Mouse (Mus musculus) embryo, embryonic 11.5 days (tissue): ENCODE data around the gene Pwp2.

Experiments
- DNase-seq: peaks from one replicate; pipeline ENCODE4 v3.0.0-alpha.2; 2012; ENCODE audit warnings: low read depth, low spot score

Gene Pwp2

DNA sequence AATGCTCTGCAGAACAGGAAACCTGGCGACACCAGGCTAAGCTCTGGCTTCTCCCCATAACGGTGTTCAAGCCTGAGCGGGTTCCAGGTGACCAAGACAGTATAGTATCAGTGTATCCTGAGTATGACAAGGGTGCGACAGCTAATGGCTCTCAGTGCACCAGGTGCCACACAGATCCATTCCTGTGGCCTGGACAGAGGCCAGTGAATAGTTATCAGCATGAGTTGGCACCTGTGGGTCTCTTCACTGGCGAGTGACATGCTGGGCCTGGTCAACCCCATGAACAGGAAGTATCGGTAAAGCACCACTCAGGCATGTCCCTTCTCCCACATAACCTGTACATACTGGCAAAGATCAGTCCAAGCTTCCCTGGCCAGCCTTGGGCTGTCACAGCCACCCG is 13.9 kb downstream of the Pwp2 start:
- DNase-seq = no peak

- no peak for DNase-seq
Measured at GRCm38 (mm10) chr10:78170445-78170844, 14.5 kb downstream of the Pwp2 start.

GRCm38 (mm10) chr10:78169281-78170042 is 15.5 kb downstream of the Pwp2 start, which contains the start of gene D10Jhu81e:
Gene D10Jhu81e (minus strand): TSS chr10:78169782.
- peak; percentile 97 for DNase-seq

- no peak for DNase-seq
Measured at GRCm38 (mm10) chr10:78168792-78169191, 16.2 kb downstream of the Pwp2 start.

DNA sequence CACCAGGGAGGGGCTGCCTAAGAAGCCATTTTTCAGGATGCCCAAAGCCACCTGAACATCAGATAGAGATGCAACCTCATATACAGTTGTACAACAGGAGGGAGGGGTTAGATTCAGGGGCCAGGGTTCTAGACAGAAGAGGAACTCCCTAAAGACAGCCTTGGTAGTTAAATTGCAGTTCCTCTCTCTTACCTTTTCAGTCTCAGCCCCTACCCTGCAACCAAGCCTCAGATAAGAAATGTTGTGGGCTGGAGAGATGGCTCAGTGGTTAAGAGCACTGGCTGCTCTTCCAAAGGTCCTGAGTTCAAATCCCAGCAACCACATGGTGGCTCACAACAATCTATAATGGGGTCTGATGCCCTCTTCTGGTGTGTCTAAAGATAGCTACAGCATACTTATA is 17.2 kb downstream of the Pwp2 start:
- no peak for DNase-seq

- no peak for DNase-seq
Measured at GRCm38 (mm10) chr10:78167333-78167732, 17.6 kb downstream of the Pwp2 start.

GRCm38 (mm10) chr10:78165256-78166005 is 19.5 kb downstream of the Pwp2 start:
- no peak for DNase-seq

GRCm38 (mm10) chr10:78164786-78165185 is 20.2 kb downstream of the Pwp2 start:
- no peak for DNase-seq

DNA sequence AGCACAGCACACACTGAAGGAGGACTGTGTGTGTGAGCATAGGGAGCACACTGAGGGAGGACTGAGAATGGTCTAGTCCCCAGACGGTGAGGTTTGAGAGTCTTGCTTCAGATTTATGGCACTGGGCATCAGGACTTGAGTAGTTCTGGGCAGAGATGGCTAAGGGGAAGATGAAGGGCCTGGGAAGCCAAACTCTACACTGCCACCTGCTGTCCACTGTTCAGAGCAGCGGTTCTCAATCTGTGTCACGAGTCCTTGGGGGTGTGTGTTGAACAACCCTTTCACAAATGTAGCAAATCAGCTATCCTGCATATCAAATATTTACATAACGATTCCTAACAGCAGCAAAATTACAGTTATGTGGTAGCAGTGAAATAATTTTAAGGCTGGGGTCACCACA is 21.0 kb downstream of the Pwp2 start:
- DNase-seq = peak; percentile 51

GRCm38 (mm10) chr10:78163241-78163640 is 21.7 kb downstream of the Pwp2 start:
- no peak for DNase-seq

- no peak for DNase-seq
Measured at GRCm38 (mm10) chr10:78162646-78163045, 22.3 kb downstream of the Pwp2 start.

DNA sequence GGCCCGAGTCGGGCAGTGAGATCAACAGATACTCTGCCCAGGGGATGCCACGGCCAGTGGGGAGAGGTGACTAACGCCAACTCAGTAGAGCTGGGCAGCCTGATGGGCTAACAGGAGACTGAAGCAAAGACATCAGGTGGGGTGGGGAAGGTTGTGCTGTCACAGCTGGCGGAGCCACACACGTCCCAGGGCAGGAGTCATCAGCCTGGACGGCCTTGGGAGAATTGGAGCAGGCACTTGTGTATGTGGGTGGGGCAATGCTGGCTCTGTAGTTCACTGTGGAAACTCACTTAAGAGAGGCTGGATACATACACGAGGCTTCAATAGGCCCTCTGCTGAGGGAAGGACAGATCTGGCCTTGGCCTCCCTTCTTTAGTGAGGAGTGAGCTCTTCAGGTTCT is 23.9 kb downstream of the Pwp2 start:
- no peak for DNase-seq

DNA sequence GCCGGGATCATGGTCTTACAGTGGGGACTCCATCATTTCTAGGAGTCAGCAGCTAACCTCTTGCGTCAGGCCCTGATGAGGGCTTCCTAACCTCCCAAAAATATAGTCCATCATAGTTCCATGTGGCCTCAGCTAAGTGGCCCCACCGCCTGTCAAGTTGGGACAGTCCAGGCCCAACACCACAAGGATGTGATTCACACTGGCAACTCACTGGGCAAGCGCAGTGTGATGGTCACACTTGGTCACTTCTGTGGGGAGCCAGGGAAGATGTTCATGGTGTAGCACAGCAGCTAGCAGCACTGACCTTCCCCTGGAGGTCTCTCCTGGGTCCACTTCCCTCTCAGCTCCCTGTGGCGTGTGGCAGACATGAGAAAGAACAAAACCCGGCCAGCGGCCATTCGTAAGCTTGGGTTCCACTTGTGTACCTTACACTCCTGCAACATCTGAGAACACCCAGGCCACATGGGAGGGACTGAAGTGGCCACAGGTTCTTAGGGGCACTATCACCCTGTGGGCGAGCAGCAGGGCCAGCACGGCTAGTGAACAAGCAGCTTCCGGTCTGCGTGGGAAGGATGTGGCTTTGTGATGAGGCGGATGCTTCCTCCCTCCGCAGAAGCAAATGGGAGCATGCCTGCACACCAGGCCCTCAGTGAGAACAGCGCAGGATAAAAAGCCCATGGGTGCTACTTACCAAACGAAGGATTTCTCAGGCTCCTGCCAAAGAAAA is 24.4 kb downstream of the Pwp2 start:
- no peak for DNase-seq

- DNase-seq = peak; percentile 77
Measured at GRCm38 (mm10) chr10:78159906-78160305, 25.0 kb downstream of the Pwp2 start.

DNA sequence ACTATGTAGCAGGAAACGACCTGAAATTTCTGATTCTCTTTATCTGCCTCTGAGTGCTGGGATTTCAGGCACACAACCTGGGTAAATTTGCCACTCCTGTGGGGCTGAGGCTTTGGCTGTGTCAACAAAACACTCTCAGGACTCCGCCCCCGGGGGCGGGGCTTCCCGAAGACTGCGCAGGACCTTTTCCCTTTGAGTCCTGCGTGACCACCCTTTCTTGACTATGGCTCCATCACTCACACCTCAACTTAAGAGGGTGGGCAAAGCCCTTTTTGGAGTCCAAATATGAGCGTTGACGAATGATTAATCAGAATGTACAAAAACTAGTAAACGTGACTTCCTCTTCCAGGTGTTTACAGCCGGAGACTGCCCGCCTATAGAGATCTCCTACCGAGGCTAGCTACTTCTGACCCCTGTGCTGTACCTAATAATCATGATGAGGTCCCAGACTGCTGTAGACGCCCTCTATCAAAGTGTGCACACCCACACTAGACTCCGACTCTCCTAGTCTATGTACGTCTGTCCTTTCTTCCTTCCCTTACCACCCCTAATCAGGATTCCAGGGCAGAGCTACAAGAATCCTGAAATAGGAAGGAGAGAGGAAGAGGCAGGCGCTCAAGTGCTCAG is 25.6 kb downstream of the Pwp2 start:
- DNase-seq = no peak

- DNase-seq = no peak
Measured at GRCm38 (mm10) chr10:78158041-78158440, 26.9 kb downstream of the Pwp2 start.

DNA sequence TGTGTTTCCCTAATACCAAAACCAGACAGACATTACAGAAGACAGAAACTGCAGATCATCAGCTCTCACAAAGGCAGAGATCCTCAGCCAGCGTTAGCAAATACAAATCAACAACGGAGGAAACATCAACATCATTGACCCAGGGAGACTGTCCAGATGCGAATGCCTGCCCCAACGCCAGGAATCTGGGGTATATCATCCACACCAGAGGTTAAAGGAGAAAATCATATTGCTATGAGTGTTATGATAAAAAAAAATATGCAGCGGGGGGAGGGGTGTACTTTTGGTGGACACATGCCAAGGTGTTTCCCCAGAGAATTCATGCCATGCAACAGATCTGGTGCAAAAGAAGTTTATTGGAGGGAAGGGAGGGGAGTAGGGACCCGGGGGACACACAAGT is 28.0 kb downstream of the Pwp2 start:
- DNase-seq = no peak

DNA sequence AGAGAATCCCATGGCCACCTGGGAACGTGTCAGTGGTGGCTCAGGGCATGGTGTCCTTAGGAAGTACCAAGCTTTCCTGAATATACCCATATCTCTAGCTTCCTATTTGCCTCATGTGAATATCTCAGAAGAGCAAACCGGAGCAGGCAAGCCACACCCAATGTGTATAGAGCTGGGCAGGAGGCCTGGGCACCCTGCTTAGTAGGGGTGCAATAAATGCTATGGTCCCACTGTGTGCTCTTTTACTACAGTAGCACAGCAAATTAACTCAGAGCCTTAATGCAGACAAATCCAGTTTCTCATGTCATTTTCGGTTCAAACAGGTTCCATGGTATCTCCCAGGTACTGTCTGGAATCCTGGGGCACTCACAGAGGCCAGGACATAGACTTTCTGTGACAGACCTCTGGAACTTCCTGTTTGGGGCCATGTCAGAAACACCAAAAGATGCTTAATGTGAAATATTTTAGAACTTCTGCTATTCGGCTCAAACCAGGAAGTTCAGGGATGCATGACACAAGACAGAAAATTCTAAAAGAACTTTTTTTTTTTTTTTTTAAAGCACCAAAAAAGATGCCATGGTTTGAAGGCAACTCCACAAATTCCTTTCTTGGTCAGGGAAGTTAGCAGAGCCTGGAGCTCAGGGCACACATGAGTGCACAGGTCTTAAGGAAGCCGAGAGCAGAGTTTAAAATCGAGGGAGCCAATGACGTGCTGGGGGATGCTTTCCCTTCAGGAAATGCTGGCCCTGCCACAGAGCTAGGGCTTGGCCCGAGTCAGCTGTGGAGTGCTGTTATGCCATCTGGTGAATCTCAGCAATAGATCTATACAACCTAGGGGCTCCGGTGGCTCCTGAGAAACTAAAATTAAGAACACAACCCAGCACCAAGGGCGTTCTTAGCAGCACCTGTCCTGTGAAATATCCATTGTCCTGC is 35.8 kb downstream of the Pwp2 start:
- DNase-seq = no peak

DNA sequence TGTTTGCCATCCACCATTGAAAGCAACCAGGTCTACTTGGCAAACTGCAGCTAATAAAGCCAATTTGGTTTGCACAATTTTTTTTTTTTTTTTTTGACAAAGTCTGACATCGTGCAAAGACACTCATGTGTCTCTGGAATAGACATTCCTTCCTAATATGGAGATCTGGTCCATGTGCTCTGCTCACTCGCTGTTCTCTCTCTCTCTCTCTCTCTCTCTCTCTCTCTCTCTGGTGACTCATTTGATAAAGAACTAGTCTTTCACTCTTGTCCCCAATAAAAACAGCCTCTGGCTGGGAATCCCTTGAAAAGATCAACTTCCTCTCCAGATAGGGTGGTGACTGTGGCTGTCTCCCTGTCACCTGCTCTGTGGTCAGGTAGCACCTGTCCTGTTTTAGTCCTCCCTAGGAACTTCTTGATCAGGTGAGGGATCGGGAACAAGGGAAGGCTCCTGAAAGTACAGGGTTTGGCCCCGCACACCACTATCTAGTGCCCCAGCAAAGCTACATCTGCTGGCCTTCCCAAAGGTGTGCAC is 37.0 kb downstream of the Pwp2 start:
- no peak for DNase-seq

DNA sequence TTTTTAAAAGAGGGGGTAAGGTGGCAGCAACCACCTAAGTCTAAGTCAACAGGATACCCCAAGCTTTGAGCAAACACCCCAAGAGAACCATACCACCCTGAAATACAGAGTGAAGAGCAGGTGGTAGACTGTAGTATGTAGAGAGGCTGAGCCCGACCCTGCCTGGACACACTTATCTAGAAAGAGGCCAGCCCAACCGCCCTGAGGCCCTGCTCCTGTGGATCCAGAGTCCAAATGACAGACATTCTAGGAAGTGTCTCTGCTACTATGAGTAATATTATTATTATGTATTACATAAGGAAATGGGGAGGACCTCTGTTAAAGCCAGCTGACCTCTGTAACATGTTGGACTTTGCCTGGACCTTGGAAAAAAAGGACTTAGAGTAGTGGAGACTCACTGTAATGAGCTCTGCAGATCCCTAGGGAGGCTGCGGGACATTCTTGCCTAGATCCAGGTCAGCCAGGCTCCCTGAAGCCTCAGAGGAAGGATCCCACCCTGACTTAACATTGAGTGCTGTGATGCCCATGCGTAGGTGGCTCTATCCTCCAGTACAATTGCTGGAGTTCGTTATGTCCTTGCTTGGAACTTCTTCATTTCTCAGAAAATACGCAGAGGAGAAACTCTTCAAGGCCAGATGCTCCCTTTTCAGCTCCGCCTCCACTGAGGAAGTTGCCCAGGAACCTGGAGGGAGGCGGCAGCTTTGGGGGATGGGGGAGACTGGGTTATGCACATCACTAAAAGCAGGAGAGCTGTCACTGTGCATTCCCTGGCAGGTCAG is 41.0 kb downstream of the Pwp2 start:
- no peak for DNase-seq
